Mouse (Mus musculus): ENCODE measurements around the gene Add1.
"Not testable (repeated sequence)": the region's sequence is repeated elsewhere in the genome, so short reads cannot be mapped to it uniquely, and the experiment has no call there.

Add1 gene

DNA sequence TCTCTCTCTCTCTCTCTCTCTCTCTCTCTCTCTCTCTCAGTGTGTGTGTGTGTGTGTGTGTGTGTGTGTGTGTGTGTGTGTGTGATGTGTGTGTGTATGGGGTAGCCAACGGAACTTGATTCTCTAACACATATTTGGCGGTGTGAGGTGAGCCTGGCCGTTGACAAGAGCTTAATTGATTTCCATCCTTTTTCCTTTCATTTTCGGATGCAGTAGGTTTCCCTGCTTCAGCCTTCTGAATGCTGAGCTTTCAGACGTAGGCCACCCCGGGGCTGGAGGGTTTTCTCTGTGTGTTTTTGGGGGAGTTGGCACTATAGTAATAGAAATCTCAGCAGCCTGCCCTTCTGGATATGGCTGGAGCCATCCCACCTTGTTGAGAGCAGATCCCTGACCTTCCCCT, 23.2 kb upstream of the Add1 start:
- DNase-seq (ENCODE audit: low read depth, low spot score) = no peak

- DNase-seq (ENCODE audit: low read depth, low spot score) = no peak
Measured at GRCm38 (mm10) chr5:34551821-34552220, 21.6 kb upstream of the Add1 start.

GRCm38 (mm10) chr5:34563854-34564253, 9.6 kb upstream of the Add1 start:
- no peak for DNase-seq (ENCODE audit: low read depth, low spot score)

GRCm38 (mm10) chr5:34564291-34564690, 9.2 kb upstream of the Add1 start:
- DNase-seq (ENCODE audit: low read depth, low spot score) = no peak

DNA sequence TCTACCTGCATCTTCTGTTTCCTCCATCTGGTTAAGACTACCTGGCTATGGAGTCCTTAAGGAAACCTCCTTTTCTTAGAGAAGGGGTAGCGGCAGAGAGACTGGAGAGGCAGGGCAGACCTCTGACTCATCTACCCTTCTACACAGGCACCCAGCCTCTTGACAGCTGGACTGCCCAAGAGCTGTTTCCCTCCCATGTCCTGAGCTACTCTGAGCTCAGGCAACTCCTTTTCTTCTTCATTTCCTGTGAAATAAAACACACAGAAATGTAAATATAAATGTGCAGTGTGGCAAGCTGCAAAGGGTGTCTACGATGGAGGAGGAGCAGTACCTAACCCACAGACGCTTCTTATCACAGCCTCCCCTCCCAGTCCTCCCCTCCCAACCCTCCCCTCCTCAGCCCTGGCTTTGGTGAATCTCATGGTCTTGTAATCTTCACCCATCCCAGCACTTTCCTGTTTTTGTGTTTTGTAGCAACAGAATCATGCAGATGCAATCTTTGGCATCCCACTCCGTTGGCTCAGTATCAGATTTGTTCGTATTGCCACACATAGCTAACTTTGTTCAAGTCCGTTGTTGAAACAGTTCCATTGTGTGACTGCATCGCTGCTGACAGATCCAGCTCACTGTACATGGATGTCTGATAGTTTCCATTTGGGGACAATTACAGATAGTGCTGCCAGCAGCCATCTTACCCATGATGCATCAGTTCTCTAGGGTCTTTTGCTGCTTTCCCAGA, 7.8 kb upstream of the Add1 start:
- DNase-seq (ENCODE audit: low read depth, low spot score) = no peak

GRCm38 (mm10) chr5:34571551-34571950, 1.9 kb upstream of the Add1 start:
- DNase-seq (ENCODE audit: low read depth, low spot score) = no peak

- DNase-seq (ENCODE audit: low read depth, low spot score) = not testable (repeated sequence)
Measured at GRCm38 (mm10) chr5:34572568-34572967, 896 bp upstream of the Add1 start.

DNA sequence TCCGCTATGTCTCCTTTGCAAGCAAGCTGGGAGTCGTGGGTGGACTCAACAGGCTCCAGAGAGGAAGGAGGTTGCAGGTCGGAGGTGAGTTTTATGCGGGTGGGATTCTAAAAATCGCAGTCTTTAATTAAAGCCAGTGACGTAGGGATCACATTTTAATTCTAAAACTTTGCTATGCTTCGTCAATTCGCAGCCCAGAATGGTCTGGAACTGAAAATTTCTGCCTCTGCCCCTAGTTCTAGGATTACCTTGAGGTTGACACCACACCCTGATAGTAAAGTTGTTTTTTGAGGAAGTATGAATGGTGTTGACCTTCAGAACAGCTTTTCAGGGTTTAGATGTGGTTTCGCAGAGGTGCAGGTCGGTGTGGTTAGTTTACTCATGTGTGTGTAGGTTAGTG, 1.3 kb downstream of the Add1 start:
- peak; percentile 67 for DNase-seq (ENCODE audit: low read depth, low spot score)

- DNase-seq (ENCODE audit: low read depth, low spot score) = no peak
Measured at GRCm38 (mm10) chr5:34576286-34576685, 2.8 kb downstream of the Add1 start.

DNA sequence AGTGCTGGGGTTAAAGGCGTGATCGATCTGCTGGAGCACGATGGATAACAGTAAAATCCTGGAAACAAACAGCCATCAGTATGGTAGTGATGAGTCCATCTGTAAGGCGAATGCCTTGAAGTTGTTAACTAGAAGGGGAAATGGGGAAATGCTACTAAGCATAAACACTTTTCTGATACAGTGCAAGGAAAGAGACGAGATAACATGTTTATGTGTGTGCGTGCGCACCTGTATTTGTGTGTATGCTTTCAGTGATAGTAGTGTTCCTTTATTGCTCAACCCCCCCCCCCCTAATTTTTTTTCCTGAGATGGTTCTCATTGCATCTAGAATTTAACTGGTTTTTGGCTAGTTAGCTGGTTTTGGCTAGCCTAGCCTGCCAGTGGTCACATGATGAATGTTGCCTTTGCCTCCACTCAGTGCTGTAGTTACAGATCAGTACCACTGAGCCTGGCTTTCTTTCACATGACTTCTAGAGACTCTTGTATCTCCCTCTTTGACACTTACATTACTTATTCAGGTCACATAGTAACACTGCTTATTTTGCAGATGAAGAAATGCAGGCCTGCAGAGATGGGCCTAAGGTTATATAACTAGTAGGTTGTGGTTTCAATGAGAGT, 4.7 kb downstream of the Add1 start:
- DNase-seq (ENCODE audit: low read depth, low spot score) = no peak

- DNase-seq (ENCODE audit: low read depth, low spot score) = no peak
Measured at GRCm38 (mm10) chr5:34579377-34579776, 5.9 kb downstream of the Add1 start.

GRCm38 (mm10) chr5:34581671-34582313, 8.3 kb downstream of the Add1 start:
- not testable (repeated sequence) for DNase-seq (ENCODE audit: low read depth, low spot score)

GRCm38 (mm10) chr5:34582314-34582675, 8.8 kb downstream of the Add1 start:
- no peak for DNase-seq (ENCODE audit: low read depth, low spot score)

DNA sequence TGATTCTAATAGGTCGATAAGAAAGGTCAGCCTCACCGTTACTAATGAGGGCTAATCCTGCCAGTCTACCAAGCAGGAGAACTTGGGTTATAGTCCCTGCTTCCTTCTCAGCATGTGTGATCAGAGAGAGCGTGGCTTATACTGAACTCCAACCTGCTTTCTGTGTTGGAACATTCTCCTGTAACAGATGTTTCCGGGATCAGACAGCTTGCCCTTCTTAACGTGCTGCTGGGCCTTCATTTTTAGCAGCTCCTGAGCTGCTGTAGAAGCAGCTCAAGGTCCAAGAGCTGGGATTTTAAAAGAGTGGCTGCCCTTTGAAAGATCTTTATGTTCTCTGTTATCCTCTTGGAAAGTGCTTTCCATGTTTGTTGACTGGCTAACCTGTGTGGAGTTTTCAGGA, 11.8 kb downstream of the Add1 start:
- DNase-seq (ENCODE audit: low read depth, low spot score) = no peak

DNA sequence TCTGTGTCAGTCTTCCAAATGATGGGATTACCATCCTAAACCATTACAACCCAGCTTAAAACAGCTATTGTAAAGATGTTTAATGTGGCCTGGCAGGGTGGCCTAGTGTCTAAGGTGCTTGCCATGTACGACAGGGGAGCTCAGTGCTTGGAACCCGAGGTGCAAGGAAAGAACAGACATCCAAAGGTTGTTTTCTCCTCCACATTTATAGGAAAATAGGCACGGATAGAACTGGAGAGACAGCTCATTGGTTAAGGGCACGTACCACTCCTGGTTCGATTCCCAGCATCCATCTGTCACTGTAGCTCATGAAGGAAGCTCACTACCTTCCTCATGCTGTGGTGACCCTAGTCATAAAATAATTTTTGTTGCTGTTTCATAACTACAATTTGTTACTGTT, 14.4 kb downstream of the Add1 start:
- no peak for DNase-seq (ENCODE audit: low read depth, low spot score)

GRCm38 (mm10) chr5:34590059-34590458, 16.6 kb downstream of the Add1 start:
- DNase-seq (ENCODE audit: low read depth, low spot score) = no peak

- DNase-seq (ENCODE audit: low read depth, low spot score) = no peak
Measured at GRCm38 (mm10) chr5:34590702-34591101, 17.2 kb downstream of the Add1 start.

DNA sequence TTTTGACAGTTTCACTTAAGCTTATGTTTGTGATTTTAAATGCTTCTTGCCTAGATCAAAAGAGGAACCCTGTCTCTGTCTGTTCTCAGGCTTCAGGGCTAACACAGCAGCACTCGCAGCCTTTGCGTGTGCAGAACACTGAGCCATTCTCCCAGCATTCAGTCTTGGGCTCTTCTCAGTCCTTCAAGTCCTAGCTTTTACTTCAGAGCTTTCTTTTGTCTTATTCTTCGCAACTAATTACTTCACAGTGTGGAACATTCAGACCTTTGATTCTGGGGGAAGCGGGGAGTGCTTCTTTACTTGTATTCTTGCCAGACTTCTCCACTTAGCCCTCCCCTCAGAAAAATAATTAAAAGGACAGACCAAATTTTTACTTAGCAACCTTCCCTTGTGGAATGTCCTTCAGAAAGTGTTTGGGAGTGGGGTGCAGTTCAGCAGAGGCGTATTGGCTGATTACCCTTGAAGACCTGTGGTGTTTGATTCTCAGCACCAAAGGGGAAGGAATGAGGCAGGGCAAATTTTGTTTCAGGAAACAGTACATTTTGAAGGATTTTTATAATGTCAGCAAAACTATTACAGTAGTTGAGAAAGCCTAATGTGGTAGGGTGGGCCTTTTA, 18.0 kb downstream of the Add1 start:
- DNase-seq (ENCODE audit: low read depth, low spot score) = no peak

DNA sequence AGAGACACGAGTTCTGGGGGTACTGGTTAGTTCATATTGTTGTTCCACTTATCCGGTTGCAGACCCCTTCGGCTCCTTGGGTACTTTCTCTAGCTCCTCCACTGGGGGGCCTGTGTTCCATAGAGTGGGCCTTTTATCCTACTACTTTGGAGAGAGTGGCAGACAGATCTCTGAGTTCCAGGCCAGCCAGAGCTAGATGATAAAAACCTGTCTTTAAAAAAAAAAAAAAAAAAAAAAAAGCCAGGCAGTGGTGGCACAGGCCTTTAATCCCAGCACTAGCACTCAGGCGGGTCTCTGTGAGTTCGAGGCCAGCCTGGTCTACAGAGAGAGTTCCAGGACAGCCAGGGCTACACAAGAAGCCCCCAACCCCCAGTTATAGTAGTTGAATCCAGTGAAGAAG, 18.8 kb downstream of the Add1 start:
- DNase-seq (ENCODE audit: low read depth, low spot score) = not testable (repeated sequence)

GRCm38 (mm10) chr5:34592666-34593065, 19.2 kb downstream of the Add1 start:
- DNase-seq (ENCODE audit: low read depth, low spot score) = no peak

GRCm38 (mm10) chr5:34593202-34593727, 19.8 kb downstream of the Add1 start:
- DNase-seq (ENCODE audit: low read depth, low spot score) = no peak

- no peak for DNase-seq (ENCODE audit: low read depth, low spot score)
Measured at GRCm38 (mm10) chr5:34604576-34604975, 31.1 kb downstream of the Add1 start.
